Mouse (Mus musculus) neutrophil, adult 83 days (primary cell): ENCODE results near the gene Gm20605. TPM values are rescaled to one million over a fixed set of nuclear protein-coding genes. Genes with fewer than 3 reads are reported as not detected.

Experiments
- total RNA-seq, 2 experiments: library from RNA; stranded (reverse); gene quantifications; one replicate each; pipeline ENCODE4 v1.2.4; 2023

Gm20605 gene
- 10 to 100 TPM; 44.5 to 45.7 TPM for total RNA-seq

DNA sequence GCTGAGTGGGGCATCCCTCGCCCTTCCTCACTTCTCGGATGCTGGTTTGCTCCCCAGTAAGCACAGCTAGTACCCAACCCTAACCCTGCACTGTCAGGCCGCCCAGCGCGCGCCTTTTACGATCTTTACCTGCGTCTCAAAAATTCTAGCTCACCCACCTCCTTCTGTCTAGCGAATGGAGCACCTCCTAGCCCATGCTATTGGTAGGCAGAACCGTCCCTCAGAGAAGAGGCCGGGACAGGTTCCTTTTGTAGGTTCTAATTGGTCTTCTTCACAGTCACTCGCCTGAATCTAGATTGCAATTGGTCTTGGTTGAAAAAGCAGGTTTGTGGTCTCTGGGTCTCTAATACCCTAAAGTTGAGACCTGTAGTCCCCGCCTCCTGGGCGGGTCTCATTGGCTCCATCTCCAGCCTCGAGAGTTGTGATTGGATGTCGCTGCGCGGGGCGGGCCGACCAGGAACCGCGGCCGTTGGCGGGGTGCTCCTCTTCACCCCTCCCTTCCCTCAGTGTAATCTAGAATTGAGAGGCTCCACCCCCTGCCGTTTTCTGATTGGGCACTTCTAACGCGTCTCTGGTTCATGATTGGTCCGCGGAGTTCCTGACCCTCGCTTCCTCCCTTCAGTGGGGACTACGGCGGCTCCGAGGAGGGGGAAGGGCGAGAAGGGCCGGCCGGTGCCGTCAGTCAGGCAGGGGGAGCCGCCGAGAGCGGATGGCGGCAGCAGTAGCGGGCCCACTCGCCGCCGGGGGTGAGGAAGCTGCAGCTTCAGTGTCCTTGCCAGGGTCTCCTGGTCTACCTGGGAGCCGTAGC is at the start of gene Gm20605, which contains the start of the genes Fbxo24 and Lrch4:
Gene Gm20605, plus strand, starts transcription at position 678 of the 808 bp plus-strand sequence.
Gene Fbxo24, minus strand, starts transcription at position 505 of the 808 bp plus-strand sequence.
Gene Lrch4, plus strand, starts transcription at position 624 of the 808 bp plus-strand sequence.

DNA sequence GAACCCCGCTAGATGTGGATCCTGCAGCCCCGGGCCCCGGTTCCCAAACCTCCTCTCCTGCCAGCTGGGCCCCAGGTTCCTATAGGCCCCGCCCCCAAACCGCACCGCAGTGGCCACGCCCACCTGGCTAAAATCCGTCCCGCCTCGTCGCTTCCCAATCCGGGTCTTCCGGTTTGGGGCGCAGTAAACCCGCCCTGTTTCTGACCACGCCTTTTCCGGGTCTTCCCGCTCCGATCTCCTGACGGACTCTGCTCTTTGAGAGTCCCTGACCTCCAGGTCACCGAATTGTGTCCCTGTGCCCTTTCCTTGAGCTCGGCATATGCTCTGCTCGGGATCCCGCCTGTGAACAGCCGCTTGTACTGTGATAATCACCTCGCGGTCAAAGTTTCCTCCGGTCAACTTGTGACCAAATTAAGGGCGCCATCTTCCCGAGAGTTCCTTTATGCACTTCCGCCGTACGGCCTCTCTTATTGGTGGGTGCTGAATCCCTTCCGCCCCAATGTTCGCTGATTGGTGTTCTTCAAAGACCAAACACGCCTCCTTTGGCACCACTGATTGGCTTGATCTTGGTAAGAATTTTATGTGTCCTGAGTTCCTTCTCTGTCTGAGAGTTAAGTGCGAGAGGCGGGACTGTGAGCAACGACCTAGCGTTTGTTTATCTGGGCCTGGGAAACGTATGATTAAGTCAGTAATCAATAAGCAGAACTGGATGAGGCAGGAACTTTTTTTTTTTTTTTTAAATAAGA is 28.2 kb upstream of the Gm20605 start, which contains the start of gene Mospd3:
Gene Mospd3, minus strand, starts transcription at position 440 of the 746 bp plus-strand sequence.

DNA sequence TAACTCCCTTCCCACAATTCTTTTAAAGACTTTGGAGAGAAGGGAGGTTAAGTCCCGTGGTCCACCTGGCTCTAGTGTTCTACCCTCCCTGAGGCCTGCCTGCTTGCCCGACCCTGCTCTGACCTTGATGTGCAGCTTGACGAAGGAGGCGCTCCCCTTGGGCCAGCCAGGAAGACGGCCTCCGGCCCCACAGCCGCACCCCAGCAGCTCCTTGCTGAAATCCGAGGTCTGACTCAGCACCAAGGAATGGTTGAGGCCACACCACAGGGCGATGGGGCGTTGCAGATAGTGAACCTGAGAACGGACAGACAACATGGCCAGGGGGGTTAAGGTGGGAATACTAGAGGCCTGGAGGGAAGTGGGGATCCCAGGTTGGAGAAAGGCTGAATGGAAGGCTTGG is 15.4 kb upstream of the Gm20605 start, which contains the start of gene Pcolce:
Gene Pcolce, minus strand, starts transcription at position 235 of the 400 bp plus-strand sequence.

DNA sequence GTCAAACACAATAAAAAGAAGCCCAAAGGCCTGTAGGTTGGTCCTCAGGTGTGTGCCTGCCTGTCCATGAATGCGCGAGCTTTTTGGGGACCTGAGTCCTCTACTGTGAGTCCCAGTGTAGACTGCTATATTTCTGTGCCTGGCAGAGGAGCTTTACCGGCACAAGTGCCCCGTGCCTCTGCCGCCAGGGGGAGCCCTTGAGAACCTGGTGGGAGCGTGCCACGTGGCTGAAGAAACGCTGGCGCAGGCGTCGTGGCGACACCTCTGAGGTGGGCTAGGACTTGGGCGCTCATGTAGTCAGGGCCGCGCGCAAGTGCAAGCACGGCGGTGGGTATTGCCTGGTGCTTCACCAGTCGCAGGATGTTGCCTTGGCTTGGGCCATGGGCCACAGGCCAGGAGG is 12.1 kb downstream of the Gm20605 start, which contains the start of gene Sap25:
Gene Sap25, plus strand, starts transcription at position 281 of the 400 bp plus-strand sequence.

DNA sequence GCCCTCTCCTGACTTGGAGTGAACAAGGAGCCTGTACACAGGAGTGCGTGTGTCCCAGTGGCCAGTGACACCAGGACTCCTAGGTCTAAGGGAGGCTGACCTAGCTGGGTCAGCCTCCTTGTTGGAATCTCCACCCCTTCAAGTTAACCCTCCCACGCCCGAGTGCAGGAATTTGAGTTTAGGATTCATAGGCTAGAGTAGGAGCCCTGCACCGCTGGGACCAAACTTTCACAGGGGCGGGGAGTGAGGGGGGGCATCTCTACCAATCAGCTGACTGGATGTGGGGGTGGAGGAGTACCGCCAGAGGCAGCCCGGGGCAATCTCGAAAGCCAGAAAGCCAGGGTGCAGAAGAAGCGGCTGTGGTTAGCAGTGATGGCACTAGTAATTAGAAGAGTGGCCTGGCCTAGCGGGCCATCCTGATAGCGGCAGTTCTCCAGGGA is 16.7 kb downstream of the Gm20605 start, which contains the start of gene Irs3:
Gene Irs3, minus strand, starts transcription at position 63 of the 440 bp plus-strand sequence.

DNA sequence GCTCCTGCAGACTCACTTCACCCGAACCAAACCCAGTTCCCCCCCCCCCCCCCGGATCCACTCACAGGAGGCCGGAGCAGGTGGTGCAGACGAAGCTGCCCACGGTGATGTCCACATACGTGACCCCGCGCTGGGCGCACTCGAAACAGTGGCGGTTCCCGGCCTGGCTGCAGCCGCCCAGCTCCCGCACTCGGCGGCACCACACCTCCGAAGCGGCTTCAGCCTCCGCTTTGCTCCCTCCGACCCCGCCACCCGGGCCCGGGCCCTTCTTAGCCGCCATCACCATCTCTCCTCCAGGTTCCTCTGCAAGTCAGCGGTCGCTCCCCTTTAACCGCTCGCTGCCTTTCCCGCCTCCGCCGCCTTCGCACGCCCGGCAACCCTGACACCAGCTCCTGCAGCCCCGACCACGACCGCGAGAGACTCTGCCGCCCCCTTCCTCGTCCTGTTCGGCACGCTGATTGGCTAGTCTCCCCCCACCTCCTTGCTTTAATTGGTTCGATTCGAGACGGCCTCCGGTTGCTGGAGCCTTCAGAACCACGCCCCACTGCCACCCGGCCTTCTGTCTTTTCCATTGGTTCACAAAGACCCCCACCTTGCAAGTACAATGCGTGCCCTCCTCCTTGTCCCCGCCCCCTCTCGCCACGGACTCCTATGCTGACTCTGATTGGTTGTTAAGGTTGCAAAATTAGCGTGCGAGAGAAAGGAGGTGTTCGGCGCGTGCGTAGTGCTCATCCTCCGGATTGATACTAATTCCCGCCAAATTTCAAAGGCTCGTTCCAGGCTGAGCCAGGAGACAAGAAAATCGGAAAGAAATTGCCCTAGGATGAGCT is 55.5 kb downstream of the Gm20605 start, which contains the start of gene Agfg2:
Gene Agfg2, minus strand, starts transcription at position 433 of the 830 bp plus-strand sequence.

Other genes with a start within 250 kb of the Gm20605 start
- under 1 TPM; 0.02 to 0.29 TPM for gene Zan, start 152.1 kb upstream of the Gm20605 start, total RNA-seq
- gene Pop7, start 126.7 kb upstream of the Gm20605 start, total RNA-seq = 10 to 100 TPM; 13.8 to 19.8 TPM
- gene Gigyf1, start 110.6 kb upstream of the Gm20605 start, total RNA-seq = 10 to 100 TPM; 50.9 to 52.3 TPM
- gene Epo, start 95.9 kb upstream of the Gm20605 start, total RNA-seq = not detected
- gene Gnb2, start 95.7 kb upstream of the Gm20605 start, total RNA-seq = 100 to 1,000 TPM; 921 to 972 TPM
- not detected for gene Actl6b, start 75.7 kb upstream of the Gm20605 start, total RNA-seq
- 10 to 100 TPM in 1 of 2 experiments, 1 to 10 TPM in 1; 7.0 to 11.2 TPM for gene Tfr2, start 59.3 kb upstream of the Gm20605 start, total RNA-seq
- 10 to 100 TPM; 46.3 to 50.4 TPM for gene Mospd3, start 28.1 kb upstream of the Gm20605 start, total RNA-seq
- 1 to 10 TPM in 1 of 2 experiments, under 1 TPM in 1; 0.84 to 4.0 TPM for gene Pcolce, start 15.4 kb upstream of the Gm20605 start, total RNA-seq
- gene Fbxo24, start 173 bp upstream of the Gm20605 start, total RNA-seq = under 1 TPM in 1 of 2 experiments, not detected in 1; 0.26 TPM
- gene Lrch4, start 54 bp upstream of the Gm20605 start, total RNA-seq = 100 to 1,000 TPM; 217 to 232 TPM
- gene Sap25, start 12.2 kb downstream of the Gm20605 start, total RNA-seq = 10 to 100 TPM; 74.3 to 76.8 TPM
- not detected for gene Irs3, start 16.5 kb downstream of the Gm20605 start, total RNA-seq
- gene Agfg2, start 55.6 kb downstream of the Gm20605 start, total RNA-seq = 10 to 100 TPM; 27.2 to 29.2 TPM
- gene Nyap1, start 112.4 kb downstream of the Gm20605 start, total RNA-seq = under 1 TPM; 0.83 to 0.93 TPM
- 100 to 1,000 TPM; 265 to 295 TPM for gene Tsc22d4, start 116.6 kb downstream of the Gm20605 start, total RNA-seq
- 10 to 100 TPM; 26.5 to 32.9 TPM for gene Ppp1r35, start 149.7 kb downstream of the Gm20605 start, total RNA-seq
- 10 to 100 TPM; 29.3 to 33.9 TPM for gene Mepce, start 158.5 kb downstream of the Gm20605 start, total RNA-seq
- gene Zcwpw1, start 158.6 kb downstream of the Gm20605 start, total RNA-seq = 1 to 10 TPM; 3.6 to 4.1 TPM
- 100 to 1,000 TPM; 303 to 320 TPM for gene Pilra, start 207.1 kb downstream of the Gm20605 start, total RNA-seq
- 100 to 1,000 TPM; 168 to 180 TPM for gene Pilrb1, start 228.9 kb downstream of the Gm20605 start, total RNA-seq
- 100 to 1,000 TPM; 215 to 219 TPM for gene Pilrb2, start 242.6 kb downstream of the Gm20605 start, total RNA-seq